Mouse (Mus musculus): Measurements from ENCODE around the gene Mogs.

Gene Mogs

GRCm38 (mm10) chr6:83098411-83098810 is 16.9 kb upstream of the Mogs start:
- peak; percentile 85 for DNase-seq

- peak; percentile 94 for DNase-seq
These were observed 14.0 kb upstream of the Mogs start, which contains the start of the genes Ccdc142 and Gm42688 for GRCm38 (mm10) chr6:83101316-83101687. Gene Ccdc142, plus strand, starts transcription at chr6:83101601. Gene Gm42688, plus strand, starts transcription at chr6:83101617.

- DNase-seq = peak; percentile 80
These were observed 13.4 kb upstream of the Mogs start for GRCm38 (mm10) chr6:83101688-83102556.

GRCm38 (mm10) chr6:83103130-83103650 is 12.1 kb upstream of the Mogs start:
- DNase-seq = no peak

- DNase-seq = no peak
These were observed 11.1 kb upstream of the Mogs start for GRCm38 (mm10) chr6:83104158-83104557.

- peak; percentile 79 for DNase-seq
These were observed 7.5 kb upstream of the Mogs start for GRCm38 (mm10) chr6:83107566-83108400.

GRCm38 (mm10) chr6:83108762-83109668 is 6.3 kb upstream of the Mogs start, which contains the start of gene Mrpl53:
Gene Mrpl53, plus strand, starts transcription at chr6:83109040.
- peak; percentile 87 for DNase-seq

GRCm38 (mm10) chr6:83111510-83112136 is 3.7 kb upstream of the Mogs start:
- DNase-seq = no peak

- no peak for DNase-seq
These were observed 531 bp downstream of the Mogs start for GRCm38 (mm10) chr6:83115682-83116372.

GRCm38 (mm10) chr6:83116373-83117164 is 1.3 kb downstream of the Mogs start:
- no peak for DNase-seq

GRCm38 (mm10) chr6:83117165-83117438 is 1.8 kb downstream of the Mogs start:
- DNase-seq = no peak

- no peak for DNase-seq
These were observed 2.3 kb downstream of the Mogs start for GRCm38 (mm10) chr6:83117616-83118015.

GRCm38 (mm10) chr6:83118369-83118768 is 3.1 kb downstream of the Mogs start:
- no peak for DNase-seq

GRCm38 (mm10) chr6:83118825-83119733 is 3.8 kb downstream of the Mogs start:
- no peak for DNase-seq

- peak; percentile 47 for DNase-seq
These were observed 4.4 kb downstream of the Mogs start for GRCm38 (mm10) chr6:83119734-83120051.

GRCm38 (mm10) chr6:83120930-83121862 is 5.9 kb downstream of the Mogs start, which contains the start of gene Wbp1:
Gene Wbp1, minus strand, starts transcription at chr6:83121559.
- DNase-seq = peak; percentile 98

- no peak for DNase-seq
These were observed 6.8 kb downstream of the Mogs start for GRCm38 (mm10) chr6:83121863-83122710.
